Mouse (Mus musculus) liver, adult 2 months (tissue): Measurements from ENCODE around the gene Prmt9.

ENCODE experiments used
- CTCF ChIP-seq: fragments of 200-500 bp; IDR thresholded peaks from 2 replicates; pipeline ENCODE4 v1.5.1; 2011; ENCODE audit warnings: low read depth, low read length, control low read depth
- POLR2A ChIP-seq: fragments of 200-500 bp; IDR thresholded peaks from 2 replicates; pipeline ENCODE4 v1.6.1; 2011; ENCODE audit warnings: low read length, control low read depth; ENCODE audit not compliant: insufficient read depth; ENCODE audit errors: extremely low read depth

DNA sequence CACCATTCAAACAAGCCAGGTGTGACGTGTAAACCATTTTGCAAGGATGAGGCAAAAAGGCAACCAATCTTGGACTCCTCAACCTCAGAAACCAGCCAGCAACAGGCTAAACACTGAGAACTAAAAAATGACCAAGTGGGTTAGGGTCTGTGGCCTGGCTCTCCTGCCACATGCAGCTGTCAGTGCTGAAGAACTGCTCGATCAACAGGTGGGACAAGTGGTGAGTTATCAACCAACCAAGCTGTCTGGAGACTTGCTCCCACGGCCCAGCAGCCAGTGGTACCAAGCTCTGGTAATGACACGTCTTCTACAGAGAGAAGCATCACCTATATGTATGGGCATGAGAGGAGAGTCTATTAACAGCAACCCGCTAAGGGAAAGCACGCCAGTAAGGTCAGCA, 46.6 kb upstream of the Prmt9 start:
- TF ChIP-seq CTCF (no peak), POLR2A (no peak)
